Mouse (Mus musculus): ENCODE measurements around the gene U2af1l4. TPM values are rescaled to one million over a fixed set of nuclear protein-coding genes. Genes with fewer than 3 reads are reported as not detected.

The U2af1l4 gene
- polyA plus RNA-seq, 1 experiment, result 73.9 TPM

DNA sequence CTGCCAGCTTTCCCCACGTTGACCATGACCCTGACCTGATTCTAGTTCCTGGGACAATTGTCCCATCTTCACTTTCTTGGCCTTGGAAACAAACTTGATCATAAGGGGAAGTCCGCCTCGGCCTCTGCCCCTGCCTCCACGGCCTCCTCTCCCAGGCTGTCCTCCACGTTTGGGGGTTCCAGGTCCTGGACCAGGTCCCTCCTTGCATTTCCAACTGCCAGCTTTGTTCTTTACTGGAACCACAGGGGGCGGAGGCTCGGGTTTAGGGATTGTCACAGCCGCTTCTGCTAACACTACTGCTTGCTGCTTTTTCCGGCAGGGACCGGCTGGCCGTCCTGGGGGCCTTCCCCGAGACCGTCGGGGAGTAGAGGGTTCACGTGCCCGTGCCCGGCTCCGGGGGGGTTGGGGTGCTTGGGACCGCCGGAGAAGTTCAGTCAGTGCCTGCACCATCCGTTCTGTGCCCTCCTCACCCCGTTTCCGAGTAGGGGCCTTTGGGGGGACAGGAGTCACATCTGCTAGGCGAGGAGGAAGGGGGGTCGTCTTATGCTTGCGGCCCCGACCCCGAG lies 23.4 kb downstream of the U2af1l4 start:
- no peak overlapping the region for H3K4me3 ChIP-seq (ENCODE audit: low read depth, low read length)
- no peak for TF ChIP-seq EP300 (IDR thresholded peaks at IDR 0.05; ENCODE audit: insufficient read depth, low read depth, low read length)
- TF ChIP-seq POLR2A (IDR thresholded peaks at IDR 0.05; ENCODE audit: insufficient read depth, low read length), result no peak
- no peak for TF ChIP-seq CTCF (IDR thresholded peaks at IDR 0.05; ENCODE audit: low read depth, low read length)
- no peaks in the 10 kb centered on the region for H3K9me3 ChIP-seq (replicated peaks; ENCODE audit: control insufficient read depth, insufficient read depth, low read length, poor library complexity, severe bottlenecking)
- H3K4me1 ChIP-seq (ENCODE audit: control insufficient read depth, insufficient read depth, low read length), result peaks cover 3% of the 10 kb centered on the region
- no peaks in the 10 kb centered on the region for H3K27me3 ChIP-seq (ENCODE audit: control insufficient read depth, insufficient read depth, low read length, poor library complexity, severe bottlenecking)
- no peak overlapping the region for H3K27ac ChIP-seq (ENCODE audit: insufficient read depth, low read length)
- H3K36me3 ChIP-seq (ENCODE audit: control insufficient read depth, insufficient read depth, low read length, poor library complexity, severe bottlenecking), result peaks cover 41% of the 10 kb centered on the region
- peak overlapping the region; percentile 98; the same call in 1 of the 2 replicates for H3K9ac ChIP-seq (ENCODE audit: low read depth, poor library complexity, severe bottlenecking)

DNA sequence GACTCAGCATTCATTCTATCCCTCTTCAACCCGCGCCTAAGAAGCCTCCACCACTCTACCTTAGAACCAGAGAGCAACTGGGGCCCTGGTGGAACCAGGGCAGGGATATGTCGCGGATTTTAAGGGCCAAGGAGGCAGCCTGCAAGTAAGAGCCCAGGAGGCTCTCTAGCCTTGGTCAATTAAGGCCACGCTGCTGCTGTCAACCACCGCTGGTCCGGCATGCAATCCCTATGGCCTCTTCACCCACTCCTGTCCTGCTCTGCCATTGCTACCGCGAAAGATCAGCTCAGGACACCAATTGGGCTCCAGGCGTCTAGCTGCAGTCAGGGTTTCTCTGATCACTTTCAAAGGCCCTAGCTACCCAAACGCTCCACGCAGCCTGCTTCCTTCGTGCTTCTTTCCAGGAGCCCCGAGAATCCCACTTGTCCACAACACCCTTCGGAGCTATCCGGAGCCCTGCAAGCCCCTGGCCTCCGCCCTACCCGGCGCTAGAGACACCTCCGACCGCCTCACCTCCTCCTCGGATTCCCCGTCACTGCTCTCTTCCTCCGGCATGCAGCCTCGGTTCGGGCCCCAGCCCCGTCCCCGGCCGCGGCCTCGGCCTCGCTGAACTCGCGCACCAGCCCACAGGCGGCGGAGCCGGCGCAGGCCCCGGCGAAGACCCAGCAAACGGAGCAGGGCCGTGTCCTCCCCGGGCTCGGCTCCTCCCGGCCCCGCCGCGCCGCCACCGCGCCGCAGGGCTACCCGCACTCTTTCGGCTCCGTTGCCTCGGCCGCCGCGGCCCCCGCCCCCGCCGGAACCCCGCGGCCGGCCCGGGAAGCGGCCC lies 25.0 kb downstream of the U2af1l4 start:
- peak overlapping the region; percentile 98 for H3K9ac ChIP-seq (ENCODE audit: low read depth, poor library complexity, severe bottlenecking)
- no peaks in the 10 kb centered on the region for H3K9me3 ChIP-seq (replicated peaks; ENCODE audit: control insufficient read depth, insufficient read depth, low read length, poor library complexity, severe bottlenecking)
- no peaks in the 10 kb centered on the region for H3K27me3 ChIP-seq (ENCODE audit: control insufficient read depth, insufficient read depth, low read length, poor library complexity, severe bottlenecking)
- H3K36me3 ChIP-seq (ENCODE audit: control insufficient read depth, insufficient read depth, low read length, poor library complexity, severe bottlenecking), result peaks cover 29% of the 10 kb centered on the region
- no peak for TF ChIP-seq CTCF (IDR thresholded peaks at IDR 0.05; ENCODE audit: low read depth, low read length)
- no peak for TF ChIP-seq POLR2A (IDR thresholded peaks at IDR 0.05; ENCODE audit: insufficient read depth, low read length)
- no peak for TF ChIP-seq EP300 (IDR thresholded peaks at IDR 0.05; ENCODE audit: insufficient read depth, low read depth, low read length)
- H3K27ac ChIP-seq (ENCODE audit: insufficient read depth, low read length), result peak overlapping the region; percentile 38; the same call in 1 of the 2 replicates
- H3K4me1 ChIP-seq (ENCODE audit: control insufficient read depth, insufficient read depth, low read length), result peaks cover 3% of the 10 kb centered on the region
- H3K4me3 ChIP-seq (ENCODE audit: low read depth, low read length), result peak overlapping the region; percentile 100

DNA sequence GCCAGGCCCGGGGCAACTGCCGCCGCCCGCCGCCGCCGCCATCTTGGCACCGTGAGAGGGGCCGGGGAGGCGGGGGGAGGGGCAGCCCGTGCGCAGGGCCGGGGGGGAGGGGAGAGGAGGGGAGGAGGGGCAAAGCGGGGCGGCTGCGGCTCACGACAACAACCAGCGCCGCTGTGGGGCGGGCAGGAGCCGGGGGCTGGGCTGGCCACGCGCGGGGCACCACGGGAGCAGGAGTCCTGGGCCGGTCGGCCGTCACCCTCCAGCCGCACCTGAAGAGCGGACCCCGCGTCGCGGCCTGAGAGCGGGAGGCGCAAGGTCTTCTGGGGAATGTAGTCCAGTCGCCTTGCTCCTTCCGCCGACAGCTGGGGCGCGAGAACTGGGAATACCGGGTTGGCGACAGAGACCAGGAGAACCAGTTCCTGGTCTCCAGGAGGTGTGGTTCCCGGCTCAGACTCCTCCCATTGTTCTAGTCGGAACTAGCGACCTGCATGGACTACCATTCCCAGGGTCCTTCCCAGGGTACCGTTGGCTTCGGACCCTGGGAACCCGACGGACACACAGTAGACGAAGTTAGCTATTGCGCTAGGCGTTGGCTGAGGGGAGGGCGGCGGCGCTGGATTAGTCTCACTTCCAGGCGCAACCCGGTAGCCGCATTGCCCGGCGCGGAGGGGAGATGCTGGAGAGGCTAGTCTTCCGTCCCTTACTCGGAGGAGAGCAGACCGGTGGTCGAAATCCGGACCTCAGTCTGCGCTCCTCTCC lies 25.8 kb downstream of the U2af1l4 start, which contains the start of gene Kmt2b:
Gene Kmt2b, minus strand, starts transcription at position 51 of the 759 bp plus-strand sequence.
- H3K36me3 ChIP-seq (ENCODE audit: control insufficient read depth, insufficient read depth, low read length, poor library complexity, severe bottlenecking), result peaks cover 25% of the 10 kb centered on the region
- no peaks in the 10 kb centered on the region for H3K27me3 ChIP-seq (ENCODE audit: control insufficient read depth, insufficient read depth, low read length, poor library complexity, severe bottlenecking)
- H3K27ac ChIP-seq (ENCODE audit: insufficient read depth, low read length), result peak within 1 kb of the TSS; percentile 66
- H3K9me3 ChIP-seq (replicated peaks; ENCODE audit: control insufficient read depth, insufficient read depth, low read length, poor library complexity, severe bottlenecking), result no peaks in the 10 kb centered on the region
- peak within 1 kb of the TSS; percentile 100 for H3K4me3 ChIP-seq (ENCODE audit: low read depth, low read length)
- peaks cover 4% of the 10 kb centered on the region for H3K4me1 ChIP-seq (ENCODE audit: control insufficient read depth, insufficient read depth, low read length)
- TF ChIP-seq EP300 (IDR thresholded peaks at IDR 0.05; ENCODE audit: insufficient read depth, low read depth, low read length), result no peak
- no peak for TF ChIP-seq POLR2A (IDR thresholded peaks at IDR 0.05; ENCODE audit: insufficient read depth, low read length)
- no peak for TF ChIP-seq CTCF (IDR thresholded peaks at IDR 0.05; ENCODE audit: low read depth, low read length)
- peak within 1 kb of the TSS; percentile 98 for H3K9ac ChIP-seq (ENCODE audit: low read depth, poor library complexity, severe bottlenecking)

DNA sequence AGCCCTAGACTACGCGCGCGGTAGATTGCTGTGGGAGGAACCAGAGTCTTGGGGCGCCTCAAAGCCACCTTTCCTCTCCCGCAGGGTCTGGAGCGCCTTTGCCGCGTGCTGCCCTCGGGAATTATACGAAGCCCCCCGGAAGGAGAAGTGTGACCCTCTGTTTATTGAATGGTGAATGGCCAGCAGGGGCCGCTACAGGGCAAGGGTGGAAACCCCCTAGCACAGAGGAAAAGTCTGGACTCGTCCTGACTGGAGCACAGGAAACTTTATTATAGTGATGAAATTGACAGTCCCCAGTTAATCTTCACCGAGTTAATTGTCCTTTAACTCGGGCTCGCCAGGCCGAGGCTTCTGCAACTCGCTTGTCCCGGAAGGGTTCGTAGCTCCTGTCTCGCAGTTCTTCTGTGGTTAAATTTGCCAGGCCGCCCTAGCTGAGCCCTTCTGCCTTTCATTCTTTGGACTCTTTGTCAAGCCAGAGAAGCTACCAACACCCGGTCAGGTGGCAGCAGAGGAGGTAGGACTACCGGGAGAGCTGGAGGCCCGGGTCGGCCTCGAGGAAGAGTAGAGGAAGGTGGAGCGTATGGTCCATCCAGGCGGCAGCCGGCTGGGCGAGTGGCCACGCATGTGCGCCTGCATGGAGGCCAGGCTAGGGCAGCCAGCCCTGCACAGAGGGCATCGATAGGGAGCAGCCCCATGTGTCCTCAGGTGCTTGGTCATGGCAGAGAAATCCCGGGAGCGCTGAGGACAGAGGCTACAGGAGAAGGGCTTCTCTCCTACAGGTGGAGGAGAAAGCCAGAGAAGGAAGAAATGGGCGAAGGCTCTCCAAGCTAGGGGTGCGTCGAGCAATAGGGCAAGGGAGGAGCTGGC lies 26.6 kb downstream of the U2af1l4 start:
- peak overlapping the region; percentile 66 for H3K27ac ChIP-seq (ENCODE audit: insufficient read depth, low read length)
- H3K4me3 ChIP-seq (ENCODE audit: low read depth, low read length), result peak overlapping the region; percentile 86
- no peak for TF ChIP-seq POLR2A (IDR thresholded peaks at IDR 0.05; ENCODE audit: insufficient read depth, low read length)
- TF ChIP-seq CTCF (IDR thresholded peaks at IDR 0.05; ENCODE audit: low read depth, low read length), result peak; percentile 70
- no peak for TF ChIP-seq EP300 (IDR thresholded peaks at IDR 0.05; ENCODE audit: insufficient read depth, low read depth, low read length)
- peaks cover 19% of the 10 kb centered on the region for H3K36me3 ChIP-seq (ENCODE audit: control insufficient read depth, insufficient read depth, low read length, poor library complexity, severe bottlenecking)
- H3K9me3 ChIP-seq (replicated peaks; ENCODE audit: control insufficient read depth, insufficient read depth, low read length, poor library complexity, severe bottlenecking), result no peaks in the 10 kb centered on the region
- peaks cover 7% of the 10 kb centered on the region for H3K4me1 ChIP-seq (ENCODE audit: control insufficient read depth, insufficient read depth, low read length)
- H3K9ac ChIP-seq (ENCODE audit: low read depth, poor library complexity, severe bottlenecking), result peak overlapping the region; percentile 78
- H3K27me3 ChIP-seq (ENCODE audit: control insufficient read depth, insufficient read depth, low read length, poor library complexity, severe bottlenecking), result no peaks in the 10 kb centered on the region

DNA sequence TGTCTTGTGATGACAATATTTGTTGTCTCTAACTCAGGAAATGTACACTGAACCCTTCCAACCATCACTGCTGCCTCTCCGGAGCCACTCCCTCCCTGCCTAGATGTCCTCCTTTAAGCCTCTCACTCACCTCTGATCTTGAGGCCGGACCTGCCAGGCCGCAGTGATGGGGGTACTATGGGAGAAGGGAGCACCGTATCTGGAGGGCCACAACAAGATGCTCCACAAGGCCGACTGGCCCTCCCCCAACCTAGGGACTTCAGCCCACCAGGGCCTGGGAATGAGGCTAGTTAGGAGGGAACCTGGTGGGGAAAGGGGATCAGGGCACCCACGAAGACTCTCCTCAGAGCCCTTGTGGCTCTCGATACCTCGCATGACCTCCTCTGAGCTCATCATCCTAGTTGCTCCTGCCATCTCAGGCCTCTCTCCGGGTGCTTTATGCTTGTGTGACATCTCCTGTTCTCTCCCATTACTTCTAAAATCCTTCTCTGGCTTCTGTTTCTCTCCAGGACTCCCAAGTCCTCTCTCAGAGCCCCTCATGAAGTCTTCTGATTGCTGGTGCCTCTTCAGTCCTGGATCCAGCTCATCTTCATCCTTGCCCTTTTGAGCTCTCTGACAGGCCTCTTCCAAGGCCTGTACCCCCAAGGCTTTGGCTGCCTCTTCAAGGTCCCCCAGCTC lies 28.0 kb downstream of the U2af1l4 start:
- Histone ChIP-seq H3K36me3 (ENCODE audit: control insufficient read depth, insufficient read depth, low read length, poor library complexity, severe bottlenecking) (peaks cover 5% of the 10 kb centered on the region), H3K9ac (ENCODE audit: low read depth, poor library complexity, severe bottlenecking) (peak overlapping the region; percentile 78), H3K27me3 (ENCODE audit: control insufficient read depth, insufficient read depth, low read length, poor library complexity, severe bottlenecking) (no peaks in the 10 kb centered on the region), H3K27ac (ENCODE audit: insufficient read depth, low read length) (no peak overlapping the region), H3K4me1 (ENCODE audit: control insufficient read depth, insufficient read depth, low read length) (peaks cover 9% of the 10 kb centered on the region), H3K9me3 (replicated peaks; ENCODE audit: control insufficient read depth, insufficient read depth, low read length, poor library complexity, severe bottlenecking) (no peaks in the 10 kb centered on the region), H3K4me3 (ENCODE audit: low read depth, low read length) (no peak overlapping the region)
- TF ChIP-seq EP300 (IDR thresholded peaks at IDR 0.05; ENCODE audit: insufficient read depth, low read depth, low read length) (no peak), CTCF (IDR thresholded peaks at IDR 0.05; ENCODE audit: low read depth, low read length) (no peak)

Measured in ES-Bruce4 (cell line).